Mouse (Mus musculus) G1E (cell line): Measurements from ENCODE around the gene Phpt1. TPM values are rescaled to one million over a fixed set of nuclear protein-coding genes. Genes with fewer than 3 reads are reported as not detected.
A peak's percentile ranks its signal among the peaks of the same experiment; 100 is the strongest.
"Not testable (repeated sequence)": the region's sequence is repeated elsewhere in the genome, so short reads cannot be mapped to it uniquely, and the experiment has no call there.

ENCODE experiments used
- ATAC-seq: 2 replicates; pipeline ENCODE4 v1.8.0; 2016; ENCODE audit warnings: mild to moderate bottlenecking; ENCODE audit not compliant: insufficient number of reproducible peaks, poor library complexity, low FRiP score, severe bottlenecking; ENCODE audit errors: extremely low read depth
- DNase-seq: peaks from one replicate; pipeline ENCODE4 v3.0.0; 2012; ENCODE audit warnings: low spot score
- H3K27me3 ChIP-seq: 2 replicates; pipeline ENCODE4 v1.6.1; 2012; ENCODE audit warnings: mild to moderate bottlenecking, low read length, inconsistent platforms; ENCODE audit not compliant: insufficient read depth
- H3K36me3 ChIP-seq: replicated peaks from 2 replicates; pipeline ENCODE3; 2012; ENCODE audit warnings: mild to moderate bottlenecking, inconsistent platforms
- H3K4me1 ChIP-seq: 2 replicates; pipeline ENCODE4 v1.6.1; 2012; ENCODE audit warnings: low read depth, low read length, inconsistent platforms, mixed read lengths; ENCODE audit not compliant: insufficient read depth
- H3K4me3 ChIP-seq: 2 replicates; pipeline ENCODE4 v1.5.1; 2012; ENCODE audit warnings: low read depth, mild to moderate bottlenecking, inconsistent platforms, low read length, moderate library complexity, mixed read lengths
- H3K9me3 ChIP-seq: replicated peaks from 2 replicates; pipeline ENCODE4 v1.6.1; 2012; ENCODE audit warnings: inconsistent platforms
- CTCF ChIP-seq: IDR thresholded peaks from 2 replicates; pipeline ENCODE4 v1.5.1; 2012; ENCODE audit warnings: low read depth, low read length, inconsistent platforms, mixed read lengths
- GATA1 ChIP-seq: IDR thresholded peaks from 2 replicates; pipeline ENCODE4 v1.6.1; 2012; ENCODE audit warnings: borderline replicate concordance, low read length, inconsistent platforms, mixed read lengths
- GATA2 ChIP-seq: IDR thresholded peaks from 2 replicates; pipeline ENCODE4 v1.6.1; 2012; ENCODE audit warnings: low read depth, low read length, inconsistent platforms, borderline replicate concordance
- POLR2AphosphoS5 ChIP-seq: IDR thresholded peaks from 2 replicates; pipeline ENCODE4 v1.6.1; 2012; ENCODE audit warnings: low read depth, low read length, inconsistent platforms; ENCODE audit not compliant: insufficient replicate concordance
- TAL1 ChIP-seq: conservative IDR thresholded peaks from 2 replicates; pipeline ENCODE4 v1.6.1; 2012; ENCODE audit warnings: low read depth, low read length, inconsistent platforms, mixed read lengths
- polyA plus RNA-seq: library from polyadenylated mRNA; stranded (reverse); fragments of >175 nt; gene quantifications from 2 replicates; pipeline ENCODE4 v1.2.3, GENCODE M21; 2012
- total RNA-seq, 2 experiments: library from RNA; stranded (forward) in 1 of 2; stranded (reverse) in 1 of 2; fragments of 200-1000 nt in 1 of 2; fragments of >200 nt in 1 of 2; fragmentation: Nextera tagmentation in 1 of 2; gene quantifications; 2 replicates each; pipeline ENCODE4 v1.2.3; 2014 to 2017

Gene Phpt1
- total and polyA plus RNA-seq, 3 experiments: 1.4 to 12.5 (median 9.5) TPM

DNA sequence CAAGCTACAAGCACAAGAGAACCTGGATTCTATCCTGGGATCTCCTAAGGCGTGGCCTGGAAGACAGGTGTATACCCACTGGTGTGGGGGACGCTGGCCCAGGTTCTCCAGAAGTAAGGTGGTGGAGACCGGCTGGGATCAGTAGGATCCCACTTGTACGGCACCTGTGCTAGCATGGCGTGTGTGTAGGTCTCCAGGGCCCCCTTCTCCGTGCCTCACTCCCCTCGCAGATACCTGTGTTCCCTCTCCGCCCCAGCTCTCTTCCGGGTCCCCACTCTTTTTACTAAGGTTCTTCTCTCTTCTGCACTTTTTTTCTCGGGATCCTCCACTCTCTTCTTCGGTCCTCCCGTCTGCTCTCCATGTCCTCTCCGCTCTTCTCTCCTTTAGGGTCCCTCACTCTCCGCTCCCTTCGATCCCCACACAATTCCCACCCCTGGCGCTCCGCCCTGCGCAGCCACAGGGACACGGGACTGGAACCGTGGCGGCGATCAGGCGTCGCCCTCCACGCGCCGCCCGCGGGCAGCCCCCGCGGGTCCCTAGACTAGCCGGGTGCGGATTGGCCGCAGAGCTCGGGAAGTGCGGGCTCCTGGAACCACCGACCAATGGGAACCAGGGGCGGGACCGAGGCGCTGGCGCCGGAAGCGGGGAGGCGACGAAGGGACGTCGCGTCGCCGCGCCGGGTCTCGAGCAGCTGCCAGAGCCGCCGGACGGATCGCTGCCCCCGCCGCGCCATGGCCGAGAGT lies 17.6 kb downstream of the Phpt1 start, which contains the start of gene Edf1:
Gene Edf1, plus strand, starts transcription at position 627 of the 743 bp plus-strand sequence.
- Histone ChIP-seq H3K27me3 (no peaks in the 10 kb centered on the region), H3K36me3 (peaks cover 41% of the 10 kb centered on the region), H3K9me3 (no peaks in the 10 kb centered on the region), H3K4me3 (peak within 1 kb of the TSS; percentile 93), H3K4me1 (peaks cover 47% of the 10 kb centered on the region)
- ATAC-seq (peak; percentile 87), DNase-seq (peak; percentile 100)
- TF ChIP-seq TAL1: no peak
- no peak for TF ChIP-seq POLR2AphosphoS5
- no peak for TF ChIP-seq CTCF
- TF ChIP-seq GATA1: no peak
- no peak for TF ChIP-seq GATA2

- Histone ChIP-seq H3K36me3 (peaks cover 30% of the 10 kb centered on the region), H3K4me3 (no peak overlapping the region), H3K9me3 (no peaks in the 10 kb centered on the region), H3K4me1 (peaks cover 39% of the 10 kb centered on the region), H3K27me3 (no peaks in the 10 kb centered on the region)
- no peak for TF ChIP-seq TAL1
- TF ChIP-seq GATA2: no peak
- TF ChIP-seq CTCF: no peak
- no peak for TF ChIP-seq GATA1
- no peak for TF ChIP-seq POLR2AphosphoS5
- no peak for ATAC-seq
- DNase-seq: no peak
Measured at GRCm38 (mm10) chr2:25556296-25556695, 18.7 kb downstream of the Phpt1 start.

- ATAC-seq, DNase-seq, H3K27me3 ChIP-seq, H3K9me3 ChIP-seq, H3K4me3 ChIP-seq: not testable (repeated sequence)
- H3K36me3 ChIP-seq: peaks cover 22% of the 10 kb centered on the region
- peaks cover 37% of the 10 kb centered on the region for H3K4me1 ChIP-seq
Measured at GRCm38 (mm10) chr2:25555479-25555878, 19.5 kb downstream of the Phpt1 start.

- H3K9me3 ChIP-seq, H3K36me3 ChIP-seq, DNase-seq, H3K27me3 ChIP-seq, H3K4me3 ChIP-seq, ATAC-seq: not testable (repeated sequence)
- peaks cover 30% of the 10 kb centered on the region for H3K4me1 ChIP-seq
Measured at GRCm38 (mm10) chr2:25553171-25553786, 21.7 kb downstream of the Phpt1 start.

DNA sequence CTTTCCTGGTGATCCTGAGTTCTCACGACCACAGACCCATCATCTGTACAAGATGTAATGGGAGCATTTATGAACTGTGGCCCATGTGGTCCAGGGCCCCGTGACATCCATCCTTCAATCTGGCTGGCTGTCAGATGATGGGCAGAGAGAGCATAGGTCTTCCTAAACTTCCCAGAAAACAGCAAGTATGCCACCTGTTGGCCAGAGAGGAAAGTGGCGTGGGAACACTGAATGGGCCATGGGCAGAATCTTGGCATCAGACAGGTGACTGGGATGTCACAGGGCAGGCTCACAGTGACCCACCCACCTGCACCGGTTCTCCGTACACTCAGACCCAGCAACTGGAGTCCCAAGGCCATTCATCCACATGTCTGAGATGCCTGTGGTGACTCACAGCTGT lies 23.8 kb downstream of the Phpt1 start:
- Histone ChIP-seq H3K4me1 (peaks cover 25% of the 10 kb centered on the region), H3K9me3 (no peaks in the 10 kb centered on the region), H3K36me3 (no peaks in the 10 kb centered on the region), H3K4me3 (no peak overlapping the region), H3K27me3 (peaks cover 5% of the 10 kb centered on the region; the same call in 1 of the 2 replicates)
- DNase-seq (no peak), ATAC-seq (no peak)
- no peak for TF ChIP-seq TAL1
- TF ChIP-seq GATA1: no peak
- TF ChIP-seq GATA2: no peak
- no peak for TF ChIP-seq POLR2AphosphoS5
- no peak for TF ChIP-seq CTCF

DNA sequence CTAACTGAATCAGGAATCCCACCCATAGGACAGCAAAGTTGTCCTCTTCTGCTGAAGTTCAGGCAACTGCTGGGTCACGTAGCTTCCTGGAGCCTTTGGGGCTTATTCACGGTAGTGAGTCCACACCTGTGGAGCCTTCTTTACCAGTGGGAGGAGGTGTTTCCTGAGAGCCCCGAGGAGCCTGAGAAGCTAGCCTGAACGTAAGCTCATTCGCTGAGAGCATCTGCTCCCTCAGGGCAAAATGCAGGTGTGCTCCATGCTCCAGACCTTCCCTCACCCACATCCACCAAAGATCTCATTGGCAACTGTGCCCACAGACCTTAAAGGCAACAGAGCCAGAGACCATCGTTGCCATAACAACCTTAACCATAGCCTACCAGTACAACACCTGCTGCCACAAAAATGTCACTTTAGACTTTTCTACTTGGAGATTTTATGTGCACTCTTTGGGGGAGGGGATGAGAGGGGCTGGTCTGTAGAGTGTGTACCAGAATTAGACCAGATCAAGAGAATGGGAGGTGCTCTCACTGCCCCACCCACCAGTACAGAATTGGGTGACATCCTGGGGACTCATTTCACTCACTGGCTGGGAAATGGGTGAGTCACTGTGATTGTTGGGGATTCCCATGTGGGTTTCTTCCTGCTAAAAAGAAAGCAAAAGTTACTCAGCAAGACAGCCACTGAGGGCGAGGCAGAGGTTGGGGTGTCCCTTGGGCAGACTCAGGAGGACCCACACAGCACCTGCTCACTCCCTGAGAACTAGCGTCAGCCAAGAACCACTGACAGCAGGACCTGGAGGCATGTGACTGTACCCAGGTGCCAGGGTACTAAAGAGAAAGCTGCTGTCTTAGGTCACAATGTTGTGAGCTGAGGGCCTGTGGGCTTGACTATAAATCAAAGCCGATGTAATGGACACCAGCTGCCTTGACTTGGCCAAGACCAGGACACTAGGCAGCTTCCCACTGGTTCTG lies 25.7 kb downstream of the Phpt1 start:
- Histone ChIP-seq H3K4me1 (peaks cover 42% of the 10 kb centered on the region), H3K36me3 (peaks cover 12% of the 10 kb centered on the region), H3K27me3 (peaks cover 5% of the 10 kb centered on the region; the same call in 1 of the 2 replicates), H3K4me3 (no peak overlapping the region), H3K9me3 (no peaks in the 10 kb centered on the region)
- DNase-seq (no peak), ATAC-seq (no peak)
- TF ChIP-seq GATA2: no peak
- no peak for TF ChIP-seq CTCF
- no peak for TF ChIP-seq TAL1
- TF ChIP-seq POLR2AphosphoS5: no peak
- TF ChIP-seq GATA1: no peak
